Mouse (Mus musculus): Measurements from ENCODE around the gene Olfr1018. TPM values are rescaled to one million over a fixed set of nuclear protein-coding genes. Genes with fewer than 3 reads are reported as not detected.

Olfr1018 gene
- not detected in 2 replicates for polyA plus RNA-seq (2012; rRNA removed)

- TF ChIP-seq CTCF (IDR thresholded peaks at IDR 0.05; ENCODE audit: insufficient read depth, low read length) (no peak), POLR2A (IDR thresholded peaks at IDR 0.05; ENCODE audit: borderline replicate concordance, extremely low read depth, low read depth, low read length) (no peak)
Observed at GRCm38 (mm10) chr2:85818179-85818578, at the start of gene Olfr1018. Olfr1018 (plus strand) TSS chr2:85818479.

GRCm38 (mm10) chr2:85772413-85772812 lies 45.9 kb upstream of the Olfr1018 start, which contains the start of gene Olfr1014:
Olfr1014 (plus strand) TSS chr2:85772713.
- no peaks in the 10 kb centered on the region for H3K4me1 ChIP-seq (ENCODE audit: control insufficient read depth, insufficient read depth, low read length)
- no peak for DNase-seq
- no peak for TF ChIP-seq POLR2A (IDR thresholded peaks at IDR 0.05; ENCODE audit: borderline replicate concordance, extremely low read depth, low read depth, low read length)
- TF ChIP-seq CTCF (IDR thresholded peaks at IDR 0.05; ENCODE audit: insufficient read depth, low read length): no peak
- H3K4me3 ChIP-seq (replicated peaks; ENCODE audit: extremely low read depth, low read depth, low read length): no peak within 1 kb of the TSS

More at GRCm38 (mm10) chr2:85818179-85818578, at the start of gene Olfr1018:
- no peak for DNase-seq
- Histone ChIP-seq H3K4me3 (replicated peaks; ENCODE audit: extremely low read depth, low read depth, low read length) (no peak within 1 kb of the TSS), H3K4me1 (ENCODE audit: control insufficient read depth, insufficient read depth, low read length) (no peaks in the 10 kb centered on the region)

GRCm38 (mm10) chr2:85781717-85782116 lies 36.6 kb upstream of the Olfr1018 start, which contains the start of gene Olfr1015:
Olfr1015 (plus strand) TSS chr2:85782017.
- Histone ChIP-seq H3K4me1 (ENCODE audit: control insufficient read depth, insufficient read depth, low read length) (no peaks in the 10 kb centered on the region), H3K4me3 (replicated peaks; ENCODE audit: extremely low read depth, low read depth, low read length) (no peak within 1 kb of the TSS)
- no peak for DNase-seq
- TF ChIP-seq CTCF (IDR thresholded peaks at IDR 0.05; ENCODE audit: insufficient read depth, low read length): no peak

GRCm38 (mm10) chr2:85792331-85792730 lies 25.9 kb upstream of the Olfr1018 start:
- 56% methylated on average over 2 of the region's 2 CpGs for WGBS
- Histone ChIP-seq H3K4me3 (replicated peaks; ENCODE audit: extremely low read depth, low read depth, low read length) (no peak overlapping the region), H3K4me1 (ENCODE audit: control insufficient read depth, insufficient read depth, low read length) (no peaks in the 10 kb centered on the region)
- TF ChIP-seq POLR2A (IDR thresholded peaks at IDR 0.05; ENCODE audit: borderline replicate concordance, extremely low read depth, low read depth, low read length): no peak
- no peak for TF ChIP-seq CTCF (IDR thresholded peaks at IDR 0.05; ENCODE audit: insufficient read depth, low read length)
- no peak for DNase-seq

- 88% methylated on average over 2 of the region's 2 CpGs for WGBS
- Histone ChIP-seq H3K4me3 (replicated peaks; ENCODE audit: extremely low read depth, low read depth, low read length) (no peak within 1 kb of the TSS), H3K4me1 (ENCODE audit: control insufficient read depth, insufficient read depth, low read length) (no peaks in the 10 kb centered on the region)
- TF ChIP-seq POLR2A (IDR thresholded peaks at IDR 0.05; ENCODE audit: borderline replicate concordance, extremely low read depth, low read depth, low read length): no peak
- TF ChIP-seq CTCF (IDR thresholded peaks at IDR 0.05; ENCODE audit: insufficient read depth, low read length): no peak
- no peak for DNase-seq
Observed at GRCm38 (mm10) chr2:85802444-85802843, 15.8 kb upstream of the Olfr1018 start, which contains the start of gene Olfr1016. Olfr1016 (minus strand) TSS chr2:85802544.

- DNase-seq: no peak
- TF ChIP-seq CTCF (IDR thresholded peaks at IDR 0.05; ENCODE audit: insufficient read depth, low read length) (no peak), POLR2A (IDR thresholded peaks at IDR 0.05; ENCODE audit: borderline replicate concordance, extremely low read depth, low read depth, low read length) (no peak)
- 73% methylated on average over 4 of the region's 4 CpGs for WGBS
- Histone ChIP-seq H3K4me3 (replicated peaks; ENCODE audit: extremely low read depth, low read depth, low read length) (no peak overlapping the region), H3K4me1 (ENCODE audit: control insufficient read depth, insufficient read depth, low read length) (no peaks in the 10 kb centered on the region)
Observed at GRCm38 (mm10) chr2:85804501-85804900, 13.8 kb upstream of the Olfr1018 start.

GRCm38 (mm10) chr2:85845383-85845782 lies 27.1 kb downstream of the Olfr1018 start, which contains the start of gene Olfr1019:
Olfr1019 (minus strand) TSS chr2:85845483.
- no peak for DNase-seq
- TF ChIP-seq POLR2A (IDR thresholded peaks at IDR 0.05; ENCODE audit: borderline replicate concordance, extremely low read depth, low read depth, low read length): no peak
- TF ChIP-seq CTCF (IDR thresholded peaks at IDR 0.05; ENCODE audit: insufficient read depth, low read length): no peak
- no peak within 1 kb of the TSS for H3K4me3 ChIP-seq (replicated peaks; ENCODE audit: extremely low read depth, low read depth, low read length)

GRCm38 (mm10) chr2:85846730-85847129 lies 28.5 kb downstream of the Olfr1018 start, which contains the start of gene Olfr1020:
Olfr1020 (plus strand) TSS chr2:85847030.
- WGBS: 88% methylated on average over 1 of the region's 1 CpGs
- Histone ChIP-seq H3K4me1 (ENCODE audit: control insufficient read depth, insufficient read depth, low read length) (no peaks in the 10 kb centered on the region), H3K4me3 (replicated peaks; ENCODE audit: extremely low read depth, low read depth, low read length) (no peak within 1 kb of the TSS)
- DNase-seq: no peak
- no peak for TF ChIP-seq CTCF (IDR thresholded peaks at IDR 0.05; ENCODE audit: insufficient read depth, low read length)
- no peak for TF ChIP-seq POLR2A (IDR thresholded peaks at IDR 0.05; ENCODE audit: borderline replicate concordance, extremely low read depth, low read depth, low read length)

More at GRCm38 (mm10) chr2:85845383-85845782, 27.1 kb downstream of the Olfr1018 start, which contains the start of gene Olfr1019:
- no peaks in the 10 kb centered on the region for H3K4me1 ChIP-seq (ENCODE audit: control insufficient read depth, insufficient read depth, low read length)

GRCm38 (mm10) chr2:85868294-85868693 lies 50.0 kb downstream of the Olfr1018 start, which contains the start of gene Olfr1022:
Olfr1022 (plus strand) TSS chr2:85868594.
- DNase-seq: no peak
- Histone ChIP-seq H3K4me1 (ENCODE audit: control insufficient read depth, insufficient read depth, low read length) (no peaks in the 10 kb centered on the region), H3K4me3 (replicated peaks; ENCODE audit: extremely low read depth, low read depth, low read length) (no peak within 1 kb of the TSS)
- TF ChIP-seq CTCF (IDR thresholded peaks at IDR 0.05; ENCODE audit: insufficient read depth, low read length) (no peak), POLR2A (IDR thresholded peaks at IDR 0.05; ENCODE audit: borderline replicate concordance, extremely low read depth, low read depth, low read length) (no peak)
- 35% methylated on average over 2 of the region's 2 CpGs for WGBS

Other genes starting within 250 kb of the Olfr1018 start
- not detected in 2 replicates for gene Olfr996, start 239.3 kb upstream of the Olfr1018 start, polyA plus RNA-seq (2012; rRNA removed)
- gene Olfr998, start 229.5 kb upstream of the Olfr1018 start, polyA plus RNA-seq (2012; rRNA removed): not detected in 2 replicates
- gene Olfr1000, start 206.6 kb upstream of the Olfr1018 start, polyA plus RNA-seq (2012; rRNA removed): not detected in 2 replicates
- gene Olfr1002, start 167.8 kb upstream of the Olfr1018 start, polyA plus RNA-seq (2012; rRNA removed): not detected in 2 replicates
- gene Olfr154, start 154.0 kb upstream of the Olfr1018 start, polyA plus RNA-seq (2012; rRNA removed): not detected in 2 replicates
- gene Olfr1006, start 139.7 kb upstream of the Olfr1018 start, polyA plus RNA-seq (2012; rRNA removed): not detected in 2 replicates
- not detected in 2 replicates for gene Olfr1008, start 129.0 kb upstream of the Olfr1018 start, polyA plus RNA-seq (2012; rRNA removed)
- not detected in 2 replicates for gene Olfr1009, start 103.1 kb upstream of the Olfr1018 start, polyA plus RNA-seq (2012; rRNA removed)
- not detected in 2 replicates for gene Olfr1012, start 55.7 kb upstream of the Olfr1018 start, polyA plus RNA-seq (2012; rRNA removed)
- gene Olfr1013, start 51.4 kb upstream of the Olfr1018 start, polyA plus RNA-seq (2012; rRNA removed): not detected in 2 replicates
- gene Olfr1014, start 45.8 kb upstream of the Olfr1018 start, polyA plus RNA-seq (2012; rRNA removed): not detected in 2 replicates
- gene Olfr1015, start 36.5 kb upstream of the Olfr1018 start, polyA plus RNA-seq (2012; rRNA removed): not detected in 2 replicates
- not detected in 2 replicates for gene Olfr1016, start 15.9 kb upstream of the Olfr1018 start, polyA plus RNA-seq (2012; rRNA removed)
- gene Olfr1019, start 27.0 kb downstream of the Olfr1018 start, polyA plus RNA-seq (2012; rRNA removed): not detected in 2 replicates
- not detected in 2 replicates for gene Olfr1020, start 28.6 kb downstream of the Olfr1018 start, polyA plus RNA-seq (2012; rRNA removed)
- not detected in 2 replicates for gene Olfr1022, start 50.1 kb downstream of the Olfr1018 start, polyA plus RNA-seq (2012; rRNA removed)
- not detected in 2 replicates for gene Olfr1023, start 67.2 kb downstream of the Olfr1018 start, polyA plus RNA-seq (2012; rRNA removed)
- gene Olfr1024, start 86.6 kb downstream of the Olfr1018 start, polyA plus RNA-seq (2012; rRNA removed): not detected in 2 replicates
- gene Olfr1025-ps1, start 96.7 kb downstream of the Olfr1018 start, polyA plus RNA-seq (2012; rRNA removed): not detected in 2 replicates
- not detected in 2 replicates for gene Olfr1026, start 103.1 kb downstream of the Olfr1018 start, polyA plus RNA-seq (2012; rRNA removed)
- gene Olfr1028, start 132.0 kb downstream of the Olfr1018 start, polyA plus RNA-seq (2012; rRNA removed): not detected in 2 replicates
- not detected in 2 replicates for gene Olfr1029, start 155.4 kb downstream of the Olfr1018 start, polyA plus RNA-seq (2012; rRNA removed)
- gene Olfr1030, start 160.8 kb downstream of the Olfr1018 start, polyA plus RNA-seq (2012; rRNA removed): not detected in 2 replicates
- not detected in 2 replicates for gene Olfr1031, start 171.8 kb downstream of the Olfr1018 start, polyA plus RNA-seq (2012; rRNA removed)
- gene Olfr1032, start 187.1 kb downstream of the Olfr1018 start, polyA plus RNA-seq (2012; rRNA removed): not detected in 2 replicates
- 0.36 and 0.45 TPM in 2 replicates for gene Olfr1033, start 202.2 kb downstream of the Olfr1018 start, polyA plus RNA-seq (2012; rRNA removed)
- 0.07 and 0.09 TPM in 2 replicates for gene Olfr1034, start 227.4 kb downstream of the Olfr1018 start, polyA plus RNA-seq (2012; rRNA removed)

All from lung, adult 2 months (tissue).